21 mouse cellular contexts compared by ENCODE assay signal in genomic region chr10:62897437-62897836, GRCm38 (mm10).
"Had no signal": no experiment of that assay in that cellular context is flagged by ENCODE, and none has a peak within 500 bp of the region (broad histone marks: within the 10 kb centered on the region; RNA-seq: fewer than 3 reads in every experiment).

No protein-coding gene starts in this region.

- H3K9me3 ChIP-seq: lung, embryonic 15.5 days; megakaryocyte, embryonic 14.5 days; midbrain, embryonic 13.5 days; midbrain, embryonic 15.5 days; neural tube, embryonic 13.5 days; neural tube, embryonic 15.5 days had no signal

- H3K4me1 ChIP-seq: lung, embryonic 15.5 days; midbrain, embryonic 13.5 days; midbrain, embryonic 15.5 days; neural tube, embryonic 13.5 days; neural tube, embryonic 15.5 days had no signal

- ATAC-seq: lung, postnatal 0 days; midbrain, embryonic 13.5 days; midbrain, embryonic 15.5 days had no signal

- H3K9ac ChIP-seq: lung, embryonic 15.5 days; midbrain, embryonic 13.5 days; midbrain, embryonic 15.5 days; neural tube, embryonic 13.5 days; neural tube, embryonic 15.5 days had no signal

- H3K27ac ChIP-seq: lung, embryonic 15.5 days; macrophage; midbrain, embryonic 13.5 days; midbrain, embryonic 15.5 days; neural tube, embryonic 13.5 days; neural tube, embryonic 15.5 days had no signal

- H3K4me2 ChIP-seq: lung, embryonic 15.5 days; midbrain, embryonic 11.5 days; midbrain, embryonic 13.5 days; midbrain, embryonic 15.5 days; neural tube, embryonic 13.5 days; neural tube, embryonic 15.5 days had no signal

- H3K36me3 ChIP-seq: lung, embryonic 15.5 days; midbrain, embryonic 13.5 days; midbrain, embryonic 15.5 days; neural tube, embryonic 13.5 days; neural tube, embryonic 15.5 days had no signal

- DNase-seq: lung, adult 2 months; lung, postnatal 14 days; lung, postnatal 36 days; retina, postnatal 1 day; right cerebral cortex, adult 18-20 months; right cerebral cortex, postnatal 25 days; right cerebral cortex, postnatal 4 days; spleen, adult 18-20 months; thymus, adult 18-20 months; thymus, postnatal 14 days; thymus, postnatal 36 days had no signal

- H3K4me3 ChIP-seq: lung, embryonic 15.5 days; megakaryocyte, embryonic 14.5 days; midbrain, embryonic 13.5 days; midbrain, embryonic 15.5 days; myocyte; neural tube, embryonic 13.5 days; neural tube, embryonic 15.5 days had no signal

- H3K27me3 ChIP-seq: lung, embryonic 15.5 days; midbrain, embryonic 13.5 days; midbrain, embryonic 15.5 days; neural tube, embryonic 13.5 days; neural tube, embryonic 15.5 days had no signal
